Mouse (Mus musculus) heart, embryonic 11.5 days (tissue): ENCODE results near the gene Cmah. TPM values are rescaled to one million over a fixed set of nuclear protein-coding genes. Genes with fewer than 3 reads are reported as not detected.

ENCODE experiments used
- ATAC-seq: fragments of 200-750 bp; cut with Nextera tagmentation; replicated peaks from 2 replicates; pipeline ENCODE4 v1.8.0; 2017; ENCODE audit warnings: moderate library complexity; ENCODE audit not compliant: insufficient number of reproducible peaks, low FRiP score, low TSS enrichment
- H3K27ac ChIP-seq: fragments of 300-500 bp; sonication (generic); 2 replicates; pipeline ENCODE4 v1.5.1; 2014; ENCODE audit warnings: mild to moderate bottlenecking, low read depth, low read length
- H3K27me3 ChIP-seq: fragments of 300-500 bp; sonication (generic); 2 replicates; pipeline ENCODE4 v1.6.1; 2014; ENCODE audit warnings: mild to moderate bottlenecking, low read length, mixed read lengths; ENCODE audit not compliant: control insufficient read depth, insufficient read depth
- H3K36me3 ChIP-seq: fragments of 300-500 bp; sonication (generic); 2 replicates; pipeline ENCODE4 v1.6.1; 2014; ENCODE audit warnings: mild to moderate bottlenecking, low read length, moderate library complexity, mixed read lengths; ENCODE audit not compliant: control insufficient read depth, insufficient read depth
- H3K4me1 ChIP-seq: fragments of 300-500 bp; sonication (generic); 2 replicates; pipeline ENCODE4 v1.6.1; 2014; ENCODE audit warnings: low read length; ENCODE audit not compliant: control insufficient read depth, insufficient read depth
- H3K4me2 ChIP-seq: fragments of 300-500 bp; sonication (generic); 2 replicates; pipeline ENCODE4 v1.6.1; 2014; ENCODE audit warnings: mild to moderate bottlenecking, moderate library complexity
- H3K4me3 ChIP-seq: fragments of 300-500 bp; sonication (generic); 2 replicates; pipeline ENCODE4 v1.5.1; 2014; ENCODE audit warnings: low read depth, low read length
- H3K9ac ChIP-seq: fragments of 300-500 bp; sonication (generic); 2 replicates; pipeline ENCODE4 v1.6.1; 2014; ENCODE audit warnings: mild to moderate bottlenecking, low read depth, low read length, moderate library complexity
- H3K9me3 ChIP-seq: fragments of 300-500 bp; sonication (generic); replicated peaks from 2 replicates; pipeline ENCODE4 v1.6.1; 2016; ENCODE audit warnings: low read length; ENCODE audit not compliant: control insufficient read depth
- WGBS: fragments of 180-500 bp; shearing (Covaris S2); extraction: QIAGEN DNeasy Blood & Tissue Kit; methylation state at CpG from one replicate; pipeline ENCODE4 v1.1.7; 2014; ENCODE audit not compliant: insufficient replicate concordance; 5-methylcytosine and 5-hydroxymethylcytosine counted together
- polyA plus RNA-seq: library from polyadenylated mRNA; unstranded; fragments of >200 nt; fragmentation: Nextera tagmentation; extraction: Ambion mirVana; gene quantifications from 2 replicates; pipeline ENCODE4 v1.2.1, GENCODE M21; 2014

The Cmah gene
- polyA plus RNA-seq, 1 experiment from 2014 or later, result 0.54 TPM

- Histone ChIP-seq H3K4me1 (no peaks in the 10 kb centered on the region), H3K27ac (no peak overlapping the region), H3K36me3 (no peaks in the 10 kb centered on the region), H3K4me3 (no peak overlapping the region), H3K9me3 (no peaks in the 10 kb centered on the region), H3K9ac (no peak overlapping the region), H3K27me3 (no peaks in the 10 kb centered on the region), H3K4me2 (no peak overlapping the region)
- no peak for ATAC-seq
- 87% methylated on average over 3 of the region's 3 CpGs for WGBS
Measured at GRCm38 (mm10) chr13:24483691-24484090, 156.5 kb downstream of the Cmah start.

GRCm38 (mm10) chr13:24484811-24485210, 157.6 kb downstream of the Cmah start:
- no peak for ATAC-seq
- Histone ChIP-seq H3K4me2 (no peak overlapping the region), H3K9me3 (no peaks in the 10 kb centered on the region), H3K4me1 (no peaks in the 10 kb centered on the region), H3K4me3 (no peak overlapping the region), H3K27ac (no peak overlapping the region), H3K36me3 (no peaks in the 10 kb centered on the region), H3K27me3 (no peaks in the 10 kb centered on the region), H3K9ac (no peak overlapping the region)
- WGBS, result 88% methylated on average over 3 of the region's 3 CpGs

- H3K9ac ChIP-seq, result no peak overlapping the region
- H3K4me1 ChIP-seq, result no peaks in the 10 kb centered on the region
- H3K36me3 ChIP-seq, result no peaks in the 10 kb centered on the region
- 63% methylated on average over 9 of the region's 9 CpGs for WGBS
- no peak overlapping the region for H3K4me3 ChIP-seq
- no peak overlapping the region for H3K27ac ChIP-seq
- no peak overlapping the region for H3K4me2 ChIP-seq
- H3K9me3 ChIP-seq, result no peaks in the 10 kb centered on the region
- H3K27me3 ChIP-seq, result no peaks in the 10 kb centered on the region
- no peak for ATAC-seq
Measured at GRCm38 (mm10) chr13:24485964-24486363, 158.8 kb downstream of the Cmah start.

- no peak for ATAC-seq
- no peaks in the 10 kb centered on the region for H3K4me1 ChIP-seq
- no peaks in the 10 kb centered on the region for H3K27me3 ChIP-seq
- WGBS, result 72% methylated on average over 6 of the region's 6 CpGs
- H3K27ac ChIP-seq, result no peak overlapping the region
- no peaks in the 10 kb centered on the region for H3K9me3 ChIP-seq
- H3K36me3 ChIP-seq, result no peaks in the 10 kb centered on the region
- no peak overlapping the region for H3K9ac ChIP-seq
- H3K4me3 ChIP-seq, result no peak overlapping the region
- no peak overlapping the region for H3K4me2 ChIP-seq
Measured at GRCm38 (mm10) chr13:24486403-24486802, 159.2 kb downstream of the Cmah start.

- H3K27ac ChIP-seq, result no peak overlapping the region
- H3K36me3 ChIP-seq, result no peaks in the 10 kb centered on the region
- no peak for ATAC-seq
- no peaks in the 10 kb centered on the region for H3K27me3 ChIP-seq
- no peaks in the 10 kb centered on the region for H3K9me3 ChIP-seq
- no peaks in the 10 kb centered on the region for H3K4me1 ChIP-seq
- 81% methylated on average over 5 of the region's 5 CpGs for WGBS
- H3K4me2 ChIP-seq, result no peak overlapping the region
- no peak overlapping the region for H3K9ac ChIP-seq
- H3K4me3 ChIP-seq, result no peak overlapping the region
Measured at GRCm38 (mm10) chr13:24487061-24487460, 159.9 kb downstream of the Cmah start.

- Histone ChIP-seq H3K4me3 (no peak overlapping the region), H3K27me3 (no peaks in the 10 kb centered on the region), H3K9ac (no peak overlapping the region), H3K27ac (no peak overlapping the region), H3K4me1 (no peaks in the 10 kb centered on the region), H3K36me3 (no peaks in the 10 kb centered on the region), H3K9me3 (no peaks in the 10 kb centered on the region), H3K4me2 (no peak overlapping the region)
- 87% methylated on average over 5 of the region's 5 CpGs for WGBS
- ATAC-seq, result no peak
Measured at GRCm38 (mm10) chr13:24487546-24487945, 160.3 kb downstream of the Cmah start.

- H3K27ac ChIP-seq, result no peak overlapping the region
- H3K9me3 ChIP-seq, result no peaks in the 10 kb centered on the region
- ATAC-seq, result no peak
- no peak overlapping the region for H3K4me2 ChIP-seq
- no peak overlapping the region for H3K4me3 ChIP-seq
- no peaks in the 10 kb centered on the region for H3K4me1 ChIP-seq
- H3K9ac ChIP-seq, result no peak overlapping the region
- 82% methylated on average over 4 of the region's 4 CpGs for whole genome bisulfite sequencing
- H3K36me3 ChIP-seq, result no peaks in the 10 kb centered on the region
- no peaks in the 10 kb centered on the region for H3K27me3 ChIP-seq
Measured at GRCm38 (mm10) chr13:24488526-24489070, 161.4 kb downstream of the Cmah start.

- Histone ChIP-seq H3K36me3 (no peaks in the 10 kb centered on the region), H3K4me2 (no peak overlapping the region), H3K9ac (no peak overlapping the region), H3K9me3 (no peaks in the 10 kb centered on the region), H3K4me1 (no peaks in the 10 kb centered on the region), H3K27ac (no peak overlapping the region), H3K4me3 (no peak overlapping the region), H3K27me3 (no peaks in the 10 kb centered on the region)
- 57% methylated on average over 3 of the region's 3 CpGs for WGBS
- ATAC-seq, result no peak
Measured at GRCm38 (mm10) chr13:24489515-24489914, 162.3 kb downstream of the Cmah start.

GRCm38 (mm10) chr13:24490041-24490440, 162.8 kb downstream of the Cmah start:
- no peak overlapping the region for H3K4me3 ChIP-seq
- no peak overlapping the region for H3K27ac ChIP-seq
- no peak overlapping the region for H3K4me2 ChIP-seq
- no peaks in the 10 kb centered on the region for H3K36me3 ChIP-seq
- H3K4me1 ChIP-seq, result no peaks in the 10 kb centered on the region
- H3K9ac ChIP-seq, result no peak overlapping the region
- no peaks in the 10 kb centered on the region for H3K9me3 ChIP-seq
- ATAC-seq, result no peak
- WGBS, result 78% methylated on average over 3 of the region's 3 CpGs
- no peaks in the 10 kb centered on the region for H3K27me3 ChIP-seq
